Mouse (Mus musculus): ENCODE measurements around the gene Slc38a8.

Slc38a8 gene

GRCm38 (mm10) chr8:119501598-119501997, at the start of gene Slc38a8:
Slc38a8 (minus strand) TSS chr8:119501698.
- DNase-seq (ENCODE audit: low read depth), result no peak

GRCm38 (mm10) chr8:119548560-119549113, 47.1 kb upstream of the Slc38a8 start:
- peak; percentile 21 for DNase-seq (ENCODE audit: low read depth)

- DNase-seq (ENCODE audit: low read depth), result no peak
Measured at GRCm38 (mm10) chr8:119547019-119547691, 45.7 kb upstream of the Slc38a8 start.

GRCm38 (mm10) chr8:119545791-119546190, 44.3 kb upstream of the Slc38a8 start:
- no peak for DNase-seq (ENCODE audit: low read depth)

- no peak for DNase-seq (ENCODE audit: low read depth)
Measured at GRCm38 (mm10) chr8:119545180-119545579, 43.7 kb upstream of the Slc38a8 start.

GRCm38 (mm10) chr8:119544606-119545005, 43.1 kb upstream of the Slc38a8 start:
- no peak for DNase-seq (ENCODE audit: low read depth)

GRCm38 (mm10) chr8:119531973-119532372, 30.5 kb upstream of the Slc38a8 start:
- no peak for DNase-seq (ENCODE audit: low read depth)

GRCm38 (mm10) chr8:119531397-119531796, 29.9 kb upstream of the Slc38a8 start:
- DNase-seq (ENCODE audit: low read depth), result no peak

GRCm38 (mm10) chr8:119530937-119531336, 29.4 kb upstream of the Slc38a8 start:
- no peak for DNase-seq (ENCODE audit: low read depth)

GRCm38 (mm10) chr8:119528762-119529161, 27.3 kb upstream of the Slc38a8 start:
- no peak for DNase-seq (ENCODE audit: low read depth)

GRCm38 (mm10) chr8:119520102-119520501, 18.6 kb upstream of the Slc38a8 start:
- peak; percentile 17 for DNase-seq (ENCODE audit: low read depth)

- no peak for DNase-seq (ENCODE audit: low read depth)
Measured at GRCm38 (mm10) chr8:119516674-119517073, 15.2 kb upstream of the Slc38a8 start.

- DNase-seq (ENCODE audit: low read depth), result no peak
Measured at GRCm38 (mm10) chr8:119515767-119516166, 14.3 kb upstream of the Slc38a8 start.

GRCm38 (mm10) chr8:119514940-119515339, 13.4 kb upstream of the Slc38a8 start:
- DNase-seq (ENCODE audit: low read depth), result no peak

GRCm38 (mm10) chr8:119513405-119513804, 11.9 kb upstream of the Slc38a8 start:
- DNase-seq (ENCODE audit: low read depth), result no peak

- DNase-seq (ENCODE audit: low read depth), result no peak
Measured at GRCm38 (mm10) chr8:119511722-119512121, 10.2 kb upstream of the Slc38a8 start.

GRCm38 (mm10) chr8:119510471-119510870, 9.0 kb upstream of the Slc38a8 start:
- DNase-seq (ENCODE audit: low read depth), result no peak

- peak; percentile 17 for DNase-seq (ENCODE audit: low read depth)
Measured at GRCm38 (mm10) chr8:119506106-119506505, 4.6 kb upstream of the Slc38a8 start.

GRCm38 (mm10) chr8:119505488-119505887, 4.0 kb upstream of the Slc38a8 start:
- DNase-seq (ENCODE audit: low read depth), result no peak

GRCm38 (mm10) chr8:119503191-119503767, 1.8 kb upstream of the Slc38a8 start:
- DNase-seq (ENCODE audit: low read depth), result no peak

GRCm38 (mm10) chr8:119502111-119502510, 613 bp upstream of the Slc38a8 start:
- no peak for DNase-seq (ENCODE audit: low read depth)

GRCm38 (mm10) chr8:119499836-119500235, 1.7 kb downstream of the Slc38a8 start:
- DNase-seq (ENCODE audit: low read depth), result no peak

- peak; percentile 57 for DNase-seq (ENCODE audit: low read depth)
Measured at GRCm38 (mm10) chr8:119496848-119497247, 4.7 kb downstream of the Slc38a8 start.

GRCm38 (mm10) chr8:119487093-119487492, 14.4 kb downstream of the Slc38a8 start:
- no peak for DNase-seq (ENCODE audit: low read depth)

Measured in 416B (cell line).